Mouse (Mus musculus): Measurements from ENCODE around the gene Arhgef25.

GRCm38 (mm10) chr10:127210961-127211405 is 21.1 kb upstream of the Arhgef25 start:
- TF ChIP-seq CTCF (conservative IDR thresholded peaks at IDR 0.05; ENCODE audit: low read length) = no peak
- TF ChIP-seq POU5F1 (IDR thresholded peaks at IDR 0.05; ENCODE audit: borderline replicate concordance, low read length) = no peak
- TF ChIP-seq NANOG (IDR thresholded peaks at IDR 0.05; ENCODE audit: borderline replicate concordance, low read length) = no peak

Measured in E14TG2a.4 (cell line).